Mouse (Mus musculus): ENCODE measurements around the gene Lypd3. TPM values are rescaled to one million over a fixed set of nuclear protein-coding genes. Genes with fewer than 3 reads are reported as not detected.
A peak's percentile ranks its signal among the peaks of the same experiment; 100 is the strongest.

Lypd3 gene
- total and polyA plus RNA-seq, 2 experiments from 2014 or later, result 1.5 to 2.2 TPM

GRCm38 (mm10) chr7:24592781-24593180, 43.6 kb upstream of the Lypd3 start:
- DNase-seq (ENCODE audit: low spot score) (no peak), ATAC-seq (ENCODE audit: low FRiP score) (no peak)
- no peak for TF ChIP-seq CTCF (IDR thresholded peaks at IDR 0.05)
- Histone ChIP-seq H3K4me1 (ENCODE audit: insufficient read depth, low read length) (peaks cover 18% of the 10 kb centered on the region; the same call in 1 of the 2 replicates), H3K27me3 (ENCODE audit: insufficient read depth, low read length) (no peaks in the 10 kb centered on the region), H3K36me3 (ENCODE audit: insufficient read depth, low read length) (no peaks in the 10 kb centered on the region), H3K27ac (ENCODE audit: low read depth, low read length) (no peak overlapping the region), H3K4me3 (ENCODE audit: low read depth, low read length) (no peak overlapping the region), H3K9ac (replicated peaks; ENCODE audit: low read length, poor library complexity, severe bottlenecking) (no peak overlapping the region), H3K9me3 (ENCODE audit: low read length) (no peaks in the 10 kb centered on the region), H3K4me2 (ENCODE audit: low read depth, low read length, poor library complexity, severe bottlenecking) (no peak overlapping the region)
- 79% methylated on average over 6 of the region's 6 CpGs for WGBS

- H3K9ac ChIP-seq (replicated peaks; ENCODE audit: low read length, poor library complexity, severe bottlenecking), result peak overlapping the region; percentile 65
- H3K4me2 ChIP-seq (ENCODE audit: low read depth, low read length, poor library complexity, severe bottlenecking), result peak overlapping the region; percentile 74
- no peaks in the 10 kb centered on the region for H3K9me3 ChIP-seq (ENCODE audit: low read length)
- no peaks in the 10 kb centered on the region for H3K36me3 ChIP-seq (ENCODE audit: insufficient read depth, low read length)
- H3K27me3 ChIP-seq (ENCODE audit: insufficient read depth, low read length), result no peaks in the 10 kb centered on the region
- H3K4me1 ChIP-seq (ENCODE audit: insufficient read depth, low read length), result peaks cover 18% of the 10 kb centered on the region; the same call in 1 of the 2 replicates
- ATAC-seq (ENCODE audit: low FRiP score), result peak; percentile 80
- no peak overlapping the region for H3K27ac ChIP-seq (ENCODE audit: low read depth, low read length)
- H3K4me3 ChIP-seq (ENCODE audit: low read depth, low read length), result peak overlapping the region; percentile 72
- 3% methylated on average over 39 of the region's 39 CpGs for WGBS
- TF ChIP-seq CTCF (IDR thresholded peaks at IDR 0.05), result no peak
- peak; percentile 55 for DNase-seq (ENCODE audit: low spot score)
These were observed 42.6 kb upstream of the Lypd3 start for GRCm38 (mm10) chr7:24593621-24594308.

- WGBS, result 4% methylated on average over 13 of the region's 13 CpGs
- H3K9ac ChIP-seq (replicated peaks; ENCODE audit: low read length, poor library complexity, severe bottlenecking), result peak overlapping the region; percentile 65
- H3K36me3 ChIP-seq (ENCODE audit: insufficient read depth, low read length), result no peaks in the 10 kb centered on the region
- DNase-seq (ENCODE audit: low spot score) (no peak), ATAC-seq (ENCODE audit: low FRiP score) (no peak)
- no peak for TF ChIP-seq CTCF (IDR thresholded peaks at IDR 0.05)
- H3K9me3 ChIP-seq (ENCODE audit: low read length), result no peaks in the 10 kb centered on the region
- no peaks in the 10 kb centered on the region for H3K27me3 ChIP-seq (ENCODE audit: insufficient read depth, low read length)
- peak overlapping the region; percentile 74 for H3K4me2 ChIP-seq (ENCODE audit: low read depth, low read length, poor library complexity, severe bottlenecking)
- H3K27ac ChIP-seq (ENCODE audit: low read depth, low read length), result no peak overlapping the region
- H3K4me3 ChIP-seq (ENCODE audit: low read depth, low read length), result peak overlapping the region; percentile 72
- H3K4me1 ChIP-seq (ENCODE audit: insufficient read depth, low read length), result peaks cover 18% of the 10 kb centered on the region; the same call in 1 of the 2 replicates
These were observed 42.0 kb upstream of the Lypd3 start for GRCm38 (mm10) chr7:24594309-24594803.

GRCm38 (mm10) chr7:24595464-24595863, 40.9 kb upstream of the Lypd3 start:
- no peak overlapping the region for H3K27ac ChIP-seq (ENCODE audit: low read depth, low read length)
- H3K4me2 ChIP-seq (ENCODE audit: low read depth, low read length, poor library complexity, severe bottlenecking), result no peak overlapping the region
- TF ChIP-seq CTCF (IDR thresholded peaks at IDR 0.05), result no peak
- no peak overlapping the region for H3K4me3 ChIP-seq (ENCODE audit: low read depth, low read length)
- H3K27me3 ChIP-seq (ENCODE audit: insufficient read depth, low read length), result no peaks in the 10 kb centered on the region
- H3K36me3 ChIP-seq (ENCODE audit: insufficient read depth, low read length), result no peaks in the 10 kb centered on the region
- 84% methylated on average over 2 of the region's 2 CpGs for WGBS
- peaks cover 18% of the 10 kb centered on the region; the same call in 1 of the 2 replicates for H3K4me1 ChIP-seq (ENCODE audit: insufficient read depth, low read length)
- H3K9me3 ChIP-seq (ENCODE audit: low read length), result no peaks in the 10 kb centered on the region
- ATAC-seq (ENCODE audit: low FRiP score), result no peak
- no peak for DNase-seq (ENCODE audit: low spot score)
- no peak overlapping the region for H3K9ac ChIP-seq (replicated peaks; ENCODE audit: low read length, poor library complexity, severe bottlenecking)

- Histone ChIP-seq H3K36me3 (ENCODE audit: insufficient read depth, low read length) (no peaks in the 10 kb centered on the region), H3K27ac (ENCODE audit: low read depth, low read length) (no peak overlapping the region), H3K27me3 (ENCODE audit: insufficient read depth, low read length) (no peaks in the 10 kb centered on the region), H3K4me3 (ENCODE audit: low read depth, low read length) (no peak overlapping the region), H3K4me2 (ENCODE audit: low read depth, low read length, poor library complexity, severe bottlenecking) (no peak overlapping the region), H3K9me3 (ENCODE audit: low read length) (no peaks in the 10 kb centered on the region), H3K4me1 (ENCODE audit: insufficient read depth, low read length) (peaks cover 18% of the 10 kb centered on the region; the same call in 1 of the 2 replicates), H3K9ac (replicated peaks; ENCODE audit: low read length, poor library complexity, severe bottlenecking) (no peak overlapping the region)
- ATAC-seq (ENCODE audit: low FRiP score) (no peak), DNase-seq (ENCODE audit: low spot score) (no peak)
- WGBS, result 80% methylated on average over 4 of the region's 4 CpGs
- TF ChIP-seq CTCF (IDR thresholded peaks at IDR 0.05), result no peak
These were observed 38.2 kb upstream of the Lypd3 start for GRCm38 (mm10) chr7:24598121-24598520.

All from midbrain, postnatal 0 days (tissue).